Mouse (Mus musculus) hindbrain, embryonic 12.5 days (tissue): ENCODE measurements at regions not wholly inside any gene's neighbourhood (a gene's known extent, or its start where the extent isn't known, plus 50 kb on each side); places are given as distances from the start of the nearest gene placed in this dataset.
A peak's percentile ranks its signal among the peaks of the same experiment; 100 is the strongest.

Experiments
- ATAC-seq: fragments of 200-750 bp; cut with Nextera tagmentation; 2 replicates; pipeline ENCODE4 v1.8.0; 2017; ENCODE audit warnings: moderate TSS enrichment; ENCODE audit not compliant: low FRiP score
- H3K27ac ChIP-seq: fragments of 300-500 bp; sonication (generic); 2 replicates; pipeline ENCODE4 v1.5.1; 2016; ENCODE audit warnings: mild to moderate bottlenecking
- H3K27me3 ChIP-seq: fragments of 300-500 bp; sonication (generic); 2 replicates; pipeline ENCODE4 v1.6.1; 2016; ENCODE audit warnings: mild to moderate bottlenecking
- H3K36me3 ChIP-seq: fragments of 300-500 bp; sonication (generic); 2 replicates; pipeline ENCODE4 v1.6.1; 2016; ENCODE audit warnings: mild to moderate bottlenecking
- H3K4me1 ChIP-seq: fragments of 300-500 bp; sonication (generic); 2 replicates; pipeline ENCODE4 v1.6.1; 2016
- H3K4me2 ChIP-seq: fragments of 300-500 bp; sonication (generic); replicated peaks from 2 replicates; pipeline ENCODE4 v1.6.1; 2016; ENCODE audit warnings: mild to moderate bottlenecking
- H3K4me3 ChIP-seq: fragments of 300-500 bp; sonication (generic); 2 replicates; pipeline ENCODE4 v1.5.1; 2016; ENCODE audit warnings: mild to moderate bottlenecking
- H3K9ac ChIP-seq: fragments of 300-500 bp; sonication (generic); 2 replicates; pipeline ENCODE4 v1.6.1; 2016; ENCODE audit warnings: mild to moderate bottlenecking, moderate library complexity
- H3K9me3 ChIP-seq: fragments of 300-500 bp; sonication (generic); replicated peaks from 2 replicates; pipeline ENCODE4 v1.6.1; 2016; ENCODE audit warnings: mild to moderate bottlenecking
- WGBS: fragments of 180-500 bp; shearing (Covaris S2); methylation state at CpG from one replicate; pipeline ENCODE4 v1.1.7; 2016; 5-methylcytosine and 5-hydroxymethylcytosine counted together

DNA sequence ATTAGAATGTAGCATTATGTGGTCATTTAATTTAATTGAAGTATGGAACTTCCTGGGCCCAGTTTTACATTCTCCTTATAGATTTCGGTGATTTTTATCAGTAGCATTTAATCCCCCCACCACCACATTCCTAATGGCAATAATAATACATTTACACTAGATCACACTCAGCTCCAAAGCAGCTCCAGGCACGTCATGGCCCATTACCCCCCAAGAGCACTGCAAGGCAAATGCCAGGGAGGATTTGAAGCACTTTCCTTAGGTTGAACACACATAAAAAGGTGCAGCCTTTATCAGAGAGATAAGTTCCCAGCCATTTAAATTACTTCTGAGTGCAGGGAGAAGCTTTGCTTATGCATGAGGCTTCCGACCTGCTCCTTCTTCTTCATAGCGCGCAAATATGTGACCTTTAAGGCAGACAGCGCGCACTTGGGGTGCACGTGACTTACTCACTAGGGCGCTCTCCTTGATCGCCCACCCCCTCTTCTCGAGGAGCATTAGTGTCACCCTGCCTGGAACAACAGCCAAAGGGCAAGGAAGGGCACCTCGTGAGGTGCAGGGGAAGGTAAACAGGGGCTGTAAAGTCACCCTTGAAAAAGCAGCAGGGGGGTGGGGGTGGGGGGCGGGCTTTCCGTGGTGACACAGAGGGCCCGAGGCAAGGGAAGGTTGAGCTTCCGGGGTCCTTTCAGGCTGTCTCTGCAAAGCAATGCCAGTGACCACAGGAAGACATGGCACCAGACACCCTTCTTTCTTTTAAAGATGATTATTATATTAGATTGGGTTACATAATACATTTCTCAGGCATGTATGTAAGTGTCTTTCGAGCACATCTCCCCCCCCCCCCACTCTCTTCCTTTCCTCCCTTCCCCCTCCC, 160.8 kb upstream of the Spats2l start:
- Histone ChIP-seq H3K9me3 (no peaks in the 10 kb centered on the region), H3K27me3 (no peaks in the 10 kb centered on the region), H3K27ac (peak overlapping the region; percentile 81), H3K36me3 (no peaks in the 10 kb centered on the region), H3K4me3 (no peak overlapping the region), H3K4me1 (peaks cover 22% of the 10 kb centered on the region), H3K4me2 (peak overlapping the region; percentile 41), H3K9ac (no peak overlapping the region)
- peak; percentile 59 for ATAC-seq
- WGBS, result 20% methylated on average over 17 of the region's 17 CpGs

GRCm38 (mm10) chr1:57615155-57615554, 158.8 kb upstream of the Spats2l start:
- no peak overlapping the region for H3K4me2 ChIP-seq
- no peak overlapping the region for H3K9ac ChIP-seq
- H3K27ac ChIP-seq, result no peak overlapping the region
- peaks cover 16% of the 10 kb centered on the region for H3K4me1 ChIP-seq
- H3K36me3 ChIP-seq, result no peaks in the 10 kb centered on the region
- no peaks in the 10 kb centered on the region for H3K9me3 ChIP-seq
- no peaks in the 10 kb centered on the region for H3K27me3 ChIP-seq
- no peak for ATAC-seq
- no peak overlapping the region for H3K4me3 ChIP-seq

GRCm38 (mm10) chr1:57617316-57617715, 156.6 kb upstream of the Spats2l start:
- no peaks in the 10 kb centered on the region for H3K36me3 ChIP-seq
- no peaks in the 10 kb centered on the region for H3K9me3 ChIP-seq
- peaks cover 12% of the 10 kb centered on the region for H3K4me1 ChIP-seq
- no peak overlapping the region for H3K4me2 ChIP-seq
- H3K9ac ChIP-seq, result no peak overlapping the region
- no peaks in the 10 kb centered on the region for H3K27me3 ChIP-seq
- no peak overlapping the region for H3K4me3 ChIP-seq
- 93% methylated on average over 3 of the region's 3 CpGs for WGBS
- no peak overlapping the region for H3K27ac ChIP-seq
- ATAC-seq, result no peak

DNA sequence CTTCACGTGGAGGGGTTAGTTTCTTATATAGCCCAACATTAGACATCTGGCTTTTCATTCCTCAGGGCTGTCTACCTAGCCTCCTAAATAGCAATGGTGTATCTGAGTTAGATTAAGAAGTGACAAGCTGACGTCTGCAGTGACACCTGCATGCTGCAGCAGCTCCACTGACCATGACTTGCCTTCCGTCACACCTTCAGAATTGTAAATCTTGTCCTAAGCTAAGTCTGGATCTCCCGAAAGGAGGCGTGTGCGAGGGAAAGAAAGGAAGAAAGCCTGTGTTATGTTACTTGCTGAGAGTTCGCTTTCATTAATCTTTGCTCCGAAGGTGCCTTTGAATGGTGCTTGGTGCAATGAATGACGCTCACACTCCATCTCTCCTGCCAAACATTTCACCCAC, 151.4 kb upstream of the Spats2l start:
- WGBS, result 87% methylated on average over 9 of the region's 9 CpGs
- Histone ChIP-seq H3K4me2 (no peak overlapping the region), H3K27me3 (no peaks in the 10 kb centered on the region), H3K9ac (no peak overlapping the region), H3K9me3 (no peaks in the 10 kb centered on the region), H3K4me1 (no peaks in the 10 kb centered on the region), H3K27ac (no peak overlapping the region), H3K36me3 (no peaks in the 10 kb centered on the region), H3K4me3 (no peak overlapping the region)
- no peak for ATAC-seq

DNA sequence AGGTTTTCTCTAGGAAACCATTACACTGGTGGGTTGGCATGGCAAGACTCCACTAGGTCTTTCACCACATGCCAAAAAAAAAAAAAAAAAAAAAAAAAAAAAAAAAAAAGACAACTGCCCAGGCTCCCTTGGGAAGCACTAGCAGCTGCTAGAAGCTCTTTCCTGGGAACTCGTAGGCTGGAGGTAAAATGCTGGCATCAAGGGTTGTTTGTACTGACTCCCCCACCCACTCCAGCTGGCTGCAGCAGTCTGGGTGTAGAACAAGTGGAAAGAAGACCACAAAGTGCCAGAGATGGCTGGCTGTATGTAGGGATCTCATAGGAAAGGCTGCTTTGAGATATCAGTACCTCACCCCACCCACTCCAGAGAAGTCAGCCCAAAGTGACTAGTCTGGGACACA, 140.0 kb upstream of the Spats2l start:
- Histone ChIP-seq H3K4me1 (peaks cover 2% of the 10 kb centered on the region; the same call in 1 of the 2 replicates), H3K9me3 (no peaks in the 10 kb centered on the region), H3K27me3 (no peaks in the 10 kb centered on the region), H3K4me3 (no peak overlapping the region), H3K36me3 (no peaks in the 10 kb centered on the region), H3K9ac (no peak overlapping the region), H3K4me2 (no peak overlapping the region), H3K27ac (no peak overlapping the region)
- WGBS, result 60% methylated on average over 1 of the region's 1 CpGs
- no peak for ATAC-seq

GRCm38 (mm10) chr1:57642131-57642530, 131.8 kb upstream of the Spats2l start:
- WGBS, result 86% methylated on average over 5 of the region's 5 CpGs
- Histone ChIP-seq H3K4me2 (no peak overlapping the region), H3K9ac (no peak overlapping the region), H3K9me3 (no peaks in the 10 kb centered on the region), H3K27ac (no peak overlapping the region), H3K36me3 (no peaks in the 10 kb centered on the region), H3K27me3 (no peaks in the 10 kb centered on the region), H3K4me3 (no peak overlapping the region), H3K4me1 (peaks cover 7% of the 10 kb centered on the region)
- ATAC-seq, result no peak

DNA sequence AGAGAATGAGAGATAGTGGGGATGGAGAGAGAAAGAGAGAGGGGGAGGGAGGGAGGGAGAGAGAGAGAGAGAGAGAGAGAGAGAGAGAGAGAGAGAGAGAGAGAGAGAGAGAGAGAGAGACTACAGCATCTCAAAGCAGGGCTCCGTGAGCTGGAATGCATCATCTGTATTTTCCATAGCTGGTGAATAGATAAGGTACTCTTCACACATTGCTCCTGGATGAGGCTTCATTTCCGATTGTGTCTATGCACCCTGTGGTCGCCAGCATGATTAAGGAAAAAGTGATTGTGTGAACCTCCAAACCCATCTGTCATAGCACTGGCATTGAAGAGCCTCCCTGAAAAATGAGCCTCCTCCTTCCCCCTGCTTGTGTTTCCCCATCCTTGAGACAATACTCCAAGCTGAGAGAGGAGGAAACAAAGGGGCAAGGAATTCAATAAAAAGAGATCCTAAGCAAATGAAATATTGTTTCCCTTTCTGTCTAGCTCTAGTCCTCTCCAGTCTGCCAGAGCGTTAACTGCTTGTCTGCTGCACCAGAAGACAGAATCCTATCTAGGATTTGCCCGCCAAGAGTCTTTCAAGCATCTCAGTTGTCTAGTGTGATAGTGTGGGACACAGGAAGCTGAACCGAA, 130.4 kb upstream of the Spats2l start:
- Histone ChIP-seq H3K4me3 (no peak overlapping the region), H3K4me1 (peaks cover 7% of the 10 kb centered on the region), H3K9me3 (no peaks in the 10 kb centered on the region), H3K27ac (peak overlapping the region; percentile 75), H3K9ac (no peak overlapping the region), H3K36me3 (no peaks in the 10 kb centered on the region), H3K4me2 (no peak overlapping the region), H3K27me3 (no peaks in the 10 kb centered on the region)
- 47% methylated on average over 6 of the region's 6 CpGs for WGBS
- peak; percentile 71 for ATAC-seq

DNA sequence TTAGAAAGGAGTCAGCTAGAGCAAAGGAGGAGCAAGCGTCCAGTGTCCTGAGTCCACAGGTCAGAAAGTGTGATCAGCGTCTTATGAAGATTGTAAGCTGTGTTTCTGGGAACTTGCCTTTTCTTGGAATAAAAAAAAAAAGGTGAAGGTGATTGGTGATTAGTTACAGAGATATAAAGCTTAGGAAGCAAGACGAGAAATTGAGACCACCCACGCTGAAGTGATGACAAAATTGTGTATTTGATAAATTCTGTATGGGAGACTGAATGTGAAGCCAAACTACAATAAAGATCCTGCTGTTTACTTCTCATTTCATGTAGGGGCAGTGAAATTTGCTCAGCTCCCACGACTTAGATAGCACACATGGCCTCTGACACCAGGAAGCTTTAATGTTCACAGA, 109.0 kb upstream of the Spats2l start:
- Histone ChIP-seq H3K9ac (no peak overlapping the region), H3K9me3 (no peaks in the 10 kb centered on the region), H3K4me2 (no peak overlapping the region), H3K4me1 (no peaks in the 10 kb centered on the region; the same call in 1 of the 2 replicates), H3K27ac (no peak overlapping the region), H3K4me3 (no peak overlapping the region), H3K27me3 (no peaks in the 10 kb centered on the region), H3K36me3 (no peaks in the 10 kb centered on the region)
- 83% methylated on average over 5 of the region's 5 CpGs for WGBS
- no peak for ATAC-seq

- Histone ChIP-seq H3K4me3 (no peak overlapping the region), H3K9me3 (no peaks in the 10 kb centered on the region), H3K4me1 (no peaks in the 10 kb centered on the region; the same call in 1 of the 2 replicates), H3K4me2 (no peak overlapping the region), H3K9ac (no peak overlapping the region), H3K36me3 (no peaks in the 10 kb centered on the region), H3K27me3 (no peaks in the 10 kb centered on the region), H3K27ac (no peak overlapping the region)
- no peak for ATAC-seq
- WGBS, result 60% methylated on average over 3 of the region's 3 CpGs
Observed at GRCm38 (mm10) chr1:57665724-57666123, 108.2 kb upstream of the Spats2l start.

GRCm38 (mm10) chr1:57666179-57666693, 107.7 kb upstream of the Spats2l start:
- Histone ChIP-seq H3K27ac (no peak overlapping the region), H3K4me3 (no peak overlapping the region), H3K4me2 (no peak overlapping the region), H3K9ac (no peak overlapping the region), H3K27me3 (no peaks in the 10 kb centered on the region), H3K4me1 (no peaks in the 10 kb centered on the region; the same call in 1 of the 2 replicates), H3K36me3 (no peaks in the 10 kb centered on the region), H3K9me3 (no peaks in the 10 kb centered on the region)
- 68% methylated on average over 6 of the region's 6 CpGs for WGBS
- no peak for ATAC-seq

GRCm38 (mm10) chr1:57673415-57673814, 100.5 kb upstream of the Spats2l start:
- Histone ChIP-seq H3K9me3 (no peaks in the 10 kb centered on the region), H3K27ac (peak overlapping the region; percentile 55)
- 71% methylated on average over 2 of the region's 2 CpGs for WGBS

DNA sequence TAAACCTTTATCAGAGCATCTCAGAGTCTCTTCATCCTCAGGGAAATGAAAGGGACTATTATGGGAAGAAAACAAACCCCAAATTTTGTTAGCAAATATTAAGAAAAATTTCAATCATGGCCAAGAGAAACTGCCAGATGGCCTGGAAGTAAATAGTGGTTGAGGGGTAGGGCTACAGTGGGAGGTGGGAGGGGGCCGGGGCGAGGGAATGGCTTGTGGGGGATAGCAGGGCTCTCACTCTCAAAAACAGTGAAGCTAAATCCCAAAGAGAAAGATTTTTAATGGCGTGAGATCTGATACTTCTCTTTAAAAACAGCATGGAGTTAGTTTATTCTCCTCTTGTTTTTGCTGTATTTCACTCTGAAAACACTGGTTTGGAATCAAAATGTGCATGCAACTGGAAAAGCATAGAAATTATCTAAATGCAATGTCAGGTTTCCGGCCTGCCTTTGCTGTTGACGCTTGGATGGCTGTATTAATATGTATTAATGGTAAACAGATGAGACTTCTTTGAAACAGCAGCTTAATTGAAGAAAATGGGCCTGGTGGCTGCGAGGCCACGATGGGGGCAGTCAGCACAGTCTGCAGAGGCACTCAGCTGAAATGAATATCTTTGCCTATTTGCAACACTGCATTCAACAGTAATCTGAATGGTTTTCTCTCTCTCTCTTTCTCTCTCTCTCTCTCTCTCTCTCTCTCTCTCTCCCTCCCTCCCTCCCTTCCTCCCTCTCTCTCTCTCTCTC, 99.8 kb upstream of the Spats2l start:
- H3K27me3 ChIP-seq, result no peaks in the 10 kb centered on the region
- no peak overlapping the region for H3K9ac ChIP-seq
- no peaks in the 10 kb centered on the region for H3K9me3 ChIP-seq
- 35% methylated on average over 7 of the region's 7 CpGs for WGBS
- no peaks in the 10 kb centered on the region for H3K36me3 ChIP-seq
- no peak overlapping the region for H3K4me3 ChIP-seq
- no peak overlapping the region for H3K4me2 ChIP-seq
- H3K4me1 ChIP-seq, result peaks cover 11% of the 10 kb centered on the region; the same call in 1 of the 2 replicates
- H3K27ac ChIP-seq, result peak overlapping the region; percentile 55
- peak; percentile 85 for ATAC-seq

More at GRCm38 (mm10) chr1:57673415-57673814, 100.5 kb upstream of the Spats2l start:
- no peak overlapping the region for H3K4me2 ChIP-seq
- H3K27me3 ChIP-seq, result no peaks in the 10 kb centered on the region
- no peak for ATAC-seq
- H3K9ac ChIP-seq, result no peak overlapping the region
- H3K4me1 ChIP-seq, result peaks cover 11% of the 10 kb centered on the region; the same call in 1 of the 2 replicates
- H3K4me3 ChIP-seq, result no peak overlapping the region
- no peaks in the 10 kb centered on the region for H3K36me3 ChIP-seq
